Mouse (Mus musculus): ENCODE results near the gene Fzd10.

- TF ChIP-seq CTCF (IDR thresholded peaks at IDR 0.05; ENCODE audit: low read depth, low read length) (no peak), POLR2A (IDR thresholded peaks at IDR 0.05; ENCODE audit: extremely low read depth, insufficient read depth, low read length) (no peak)
Observed at GRCm38 (mm10) chr5:128597381-128597780, 3.3 kb upstream of the Fzd10 start.

All from liver, adult 2 months (tissue).